Mouse (Mus musculus) monocyte, adult 59 days (primary cell): Measurements from ENCODE around the gene Fgf16. TPM values are rescaled to one million over a fixed set of nuclear protein-coding genes. Genes with fewer than 3 reads are reported as not detected.

Experiments
- total RNA-seq, 2 experiments: library from RNA; stranded (reverse); gene quantifications; one replicate each; pipeline ENCODE4 v1.2.4; 2023

Gene Fgf16
- not detected for total RNA-seq

DNA sequence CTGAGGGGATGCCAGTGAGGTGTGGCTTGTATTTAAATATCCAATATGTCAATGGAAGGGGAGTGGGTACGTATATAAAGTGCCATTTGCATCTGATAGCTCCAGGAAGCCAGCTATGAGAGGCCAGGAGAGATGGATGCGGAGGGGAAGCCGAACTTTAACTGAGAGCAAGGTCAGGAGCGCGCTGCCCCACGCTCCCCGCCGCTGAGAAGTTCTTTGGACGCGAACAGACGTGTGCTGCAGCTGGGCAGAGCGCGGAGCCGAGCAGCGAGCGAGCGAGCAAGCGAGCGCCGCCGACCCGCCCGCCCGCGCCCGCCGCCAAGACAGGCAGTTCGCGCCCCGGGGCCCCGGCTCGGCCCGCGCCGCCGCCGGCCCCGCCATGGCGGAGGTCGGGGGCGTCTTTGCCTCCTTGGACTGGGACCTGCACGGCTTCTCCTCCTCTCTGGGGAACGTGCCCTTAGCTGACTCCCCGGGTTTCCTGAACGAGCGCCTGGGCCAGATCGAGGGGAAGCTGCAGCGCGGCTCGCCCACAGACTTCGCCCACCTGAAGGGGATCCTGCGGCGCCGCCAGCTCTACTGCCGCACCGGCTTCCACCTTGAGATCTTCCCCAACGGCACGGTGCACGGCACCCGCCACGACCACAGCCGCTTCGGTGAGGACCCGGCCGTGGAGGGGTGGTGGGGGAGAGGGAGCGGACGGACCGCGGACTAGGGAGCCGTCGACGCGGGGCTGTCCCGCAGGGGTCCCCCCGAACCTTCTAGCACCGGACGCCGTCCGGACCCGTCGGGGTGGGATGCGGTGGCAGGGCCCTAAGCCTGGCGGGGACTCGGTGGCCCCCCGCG, at the start of gene Fgf16:
Gene Fgf16, plus strand, starts transcription at position 118 of the 843 bp plus-strand sequence.

Other genes with a start within 250 kb of the Fgf16 start
- gene Atrx, start 165.1 kb downstream of the Fgf16 start, total RNA-seq = 100 to 1,000 TPM; 154 to 173 TPM
- gene Magt1, start 247.6 kb downstream of the Fgf16 start, total RNA-seq = 10 to 100 TPM; 82.0 to 84.8 TPM